11 mouse cellular contexts compared by ENCODE assay signal in genomic region chr1:125437161-125437560, GRCm38 (mm10).
"Had no signal": no experiment of that assay in that cellular context is flagged by ENCODE, and none has a peak within 500 bp of the region (broad histone marks: within the 10 kb centered on the region; RNA-seq: fewer than 3 reads in every experiment).

No protein-coding gene starts in this region.

- H3K27me3 ChIP-seq: midbrain, embryonic 12.5 days; stomach, embryonic 15.5 days had no signal

- ATAC-seq: intestine, embryonic 16.5 days; midbrain, embryonic 16.5 days had no signal

- H3K36me3 ChIP-seq: midbrain, embryonic 12.5 days; stomach, embryonic 15.5 days had no signal

- H3K4me3 ChIP-seq: left cerebral cortex, adult 2 months; midbrain, embryonic 12.5 days; stomach, embryonic 15.5 days had no signal

- H3K27ac ChIP-seq: left cerebral cortex, adult 2 months; liver, embryonic 14.5 days; midbrain, embryonic 12.5 days; stomach, embryonic 15.5 days had no signal

- DNase-seq: kidney, adult 18-20 months; kidney, adult 9 months; kidney, postnatal 14 days; kidney, postnatal 4 days; lung, adult 2 months had no signal

- H3K9me3 ChIP-seq: midbrain, embryonic 12.5 days; stomach, embryonic 15.5 days had no signal

- H3K9ac ChIP-seq: liver, embryonic 14.5 days; midbrain, embryonic 12.5 days; stomach, embryonic 15.5 days had no signal
